Mouse (Mus musculus) small intestine, adult 2 months (tissue): ENCODE results near the gene Rab11fip3. TPM values are rescaled to one million over a fixed set of nuclear protein-coding genes. Genes with fewer than 3 reads are reported as not detected.
A peak's percentile ranks its signal among the peaks of the same experiment; 100 is the strongest.
"Not testable (repeated sequence)": the region's sequence is repeated elsewhere in the genome, so short reads cannot be mapped to it uniquely, and the experiment has no call there.

Experiments used
- H3K27ac ChIP-seq: fragments of 200-500 bp; 2 replicates; pipeline ENCODE4 v1.5.1; 2012; ENCODE audit warnings: low read depth, low read length, control low read depth, inconsistent platforms; ENCODE audit not compliant: insufficient read depth
- H3K27me3 ChIP-seq: fragments of 200-500 bp; 2 replicates; pipeline ENCODE4 v1.6.1; 2012; ENCODE audit warnings: mild to moderate bottlenecking, moderate library complexity, low read length, inconsistent platforms; ENCODE audit not compliant: control insufficient read depth, insufficient read depth
- H3K36me3 ChIP-seq: fragments of 200-500 bp; 2 replicates; pipeline ENCODE4 v1.6.1; 2012; ENCODE audit warnings: mild to moderate bottlenecking, low read length, control low read depth, inconsistent platforms; ENCODE audit not compliant: control insufficient read depth, insufficient read depth
- H3K4me1 ChIP-seq: fragments of 200-500 bp; 2 replicates; pipeline ENCODE4 v1.6.1; 2012; ENCODE audit warnings: low read length, inconsistent platforms, mixed read lengths; ENCODE audit not compliant: control insufficient read depth, insufficient read depth, insufficient read length
- H3K4me3 ChIP-seq: fragments of 200-500 bp; 2 replicates; pipeline ENCODE4 v1.5.1; 2012; ENCODE audit warnings: low read depth, mild to moderate bottlenecking, control low read depth, inconsistent platforms, low read length, moderate library complexity
- CTCF ChIP-seq: fragments of 200-500 bp; IDR thresholded peaks from 2 replicates; pipeline ENCODE4 v1.5.1; 2012; ENCODE audit warnings: low read depth, mild to moderate bottlenecking, control low read depth, inconsistent platforms, low read length, moderate library complexity, mixed read lengths; ENCODE audit not compliant: insufficient replicate concordance, insufficient read length; ENCODE audit errors: extremely low read depth
- POLR2A ChIP-seq: fragments of 200-500 bp; IDR thresholded peaks from 2 replicates; pipeline ENCODE4 v1.6.1; 2012; ENCODE audit warnings: low read depth, mild to moderate bottlenecking, control low read depth, inconsistent platforms, low read length, moderate library complexity
- WGBS: fragments of 180-500 bp; shearing (Covaris S2); methylation state at CpG from one replicate; pipeline ENCODE4 v1.1.7; 2018; 5-methylcytosine and 5-hydroxymethylcytosine counted together
- polyA plus RNA-seq: library from polyadenylated mRNA; depleted of rRNA; stranded (reverse); fragments of >200 nt; gene quantifications from 2 replicates; pipeline ENCODE4 v1.2.3, GENCODE M21; 2012

Gene Rab11fip3
- polyA plus RNA-seq, 1 experiment = 116 TPM

DNA sequence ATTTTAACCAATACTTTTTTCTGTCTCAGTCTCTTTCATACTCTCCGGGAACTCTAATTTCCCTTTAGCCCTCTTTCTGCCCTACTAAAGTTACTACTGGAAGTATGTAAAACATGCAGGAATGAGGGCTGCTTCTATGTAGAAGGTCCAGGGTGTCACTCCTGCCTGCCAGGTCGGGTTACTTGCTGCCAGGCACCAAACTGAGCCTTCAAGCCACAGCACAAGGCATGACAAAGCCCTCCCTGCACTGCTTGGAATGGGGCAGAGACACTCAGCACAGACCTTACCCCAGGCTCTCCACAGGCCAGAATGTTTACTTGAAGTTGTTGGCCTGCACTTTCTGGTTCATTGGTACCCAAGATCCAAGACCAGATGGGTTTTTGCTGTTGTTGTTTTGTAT is 30.8 kb upstream of the Rab11fip3 start:
- no peaks in the 10 kb centered on the region for H3K27me3 ChIP-seq
- H3K4me3 ChIP-seq = no peak overlapping the region
- no peak for TF ChIP-seq CTCF
- no peak for TF ChIP-seq POLR2A
- H3K4me1 ChIP-seq = no peaks in the 10 kb centered on the region
- no peak overlapping the region for H3K27ac ChIP-seq
- WGBS = 51% methylated on average over 2 of the region's 2 CpGs
- H3K36me3 ChIP-seq = no peaks in the 10 kb centered on the region

DNA sequence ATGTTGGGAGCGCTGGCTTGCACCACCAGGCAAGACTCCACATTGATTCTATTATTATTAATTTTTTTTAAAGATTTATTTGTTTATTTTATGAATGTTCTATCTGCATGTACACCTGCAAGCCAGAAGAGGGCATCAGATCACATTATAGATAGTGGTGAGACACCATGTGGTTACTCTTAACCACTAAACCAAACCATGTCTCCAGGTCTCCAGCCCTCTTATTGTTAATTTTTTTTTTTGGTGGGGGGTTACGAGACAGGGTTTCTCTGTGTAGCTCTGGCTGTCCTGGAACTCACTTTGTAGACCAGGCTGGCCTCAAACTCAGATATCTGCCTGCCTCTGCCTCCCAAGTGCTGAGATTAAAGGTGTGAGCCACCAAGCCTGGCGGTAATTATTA is 30.0 kb upstream of the Rab11fip3 start:
- not testable (repeated sequence) for H3K27me3 ChIP-seq, H3K4me3 ChIP-seq, H3K27ac ChIP-seq, H3K4me1 ChIP-seq, H3K36me3 ChIP-seq
- 54% methylated on average over 3 of the region's 3 CpGs for WGBS

DNA sequence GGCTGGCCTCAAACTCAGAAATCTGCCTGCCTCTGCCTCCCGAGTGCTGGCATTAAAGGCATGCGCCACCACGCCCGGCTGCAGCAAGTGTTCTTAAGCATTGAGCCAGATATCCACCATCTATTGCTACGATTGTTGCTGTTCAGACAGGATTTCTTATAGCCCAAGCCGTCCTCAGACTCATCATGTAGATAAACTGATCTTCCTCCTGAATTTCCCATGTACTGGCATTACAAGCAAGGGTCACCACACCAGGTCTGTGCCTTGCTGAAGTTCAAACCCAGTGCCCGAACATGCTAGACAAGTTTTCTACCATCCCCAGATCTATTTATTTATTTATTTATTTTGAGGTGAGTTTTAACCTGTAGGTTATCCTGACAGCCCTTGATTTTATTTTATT is 29.1 kb upstream of the Rab11fip3 start:
- H3K27ac ChIP-seq = no peak overlapping the region
- WGBS = 82% methylated on average over 7 of the region's 7 CpGs
- no peak overlapping the region for H3K4me3 ChIP-seq
- H3K27me3 ChIP-seq = no peaks in the 10 kb centered on the region
- no peaks in the 10 kb centered on the region for H3K36me3 ChIP-seq
- TF ChIP-seq POLR2A = no peak
- no peak for TF ChIP-seq CTCF
- H3K4me1 ChIP-seq = no peaks in the 10 kb centered on the region

DNA sequence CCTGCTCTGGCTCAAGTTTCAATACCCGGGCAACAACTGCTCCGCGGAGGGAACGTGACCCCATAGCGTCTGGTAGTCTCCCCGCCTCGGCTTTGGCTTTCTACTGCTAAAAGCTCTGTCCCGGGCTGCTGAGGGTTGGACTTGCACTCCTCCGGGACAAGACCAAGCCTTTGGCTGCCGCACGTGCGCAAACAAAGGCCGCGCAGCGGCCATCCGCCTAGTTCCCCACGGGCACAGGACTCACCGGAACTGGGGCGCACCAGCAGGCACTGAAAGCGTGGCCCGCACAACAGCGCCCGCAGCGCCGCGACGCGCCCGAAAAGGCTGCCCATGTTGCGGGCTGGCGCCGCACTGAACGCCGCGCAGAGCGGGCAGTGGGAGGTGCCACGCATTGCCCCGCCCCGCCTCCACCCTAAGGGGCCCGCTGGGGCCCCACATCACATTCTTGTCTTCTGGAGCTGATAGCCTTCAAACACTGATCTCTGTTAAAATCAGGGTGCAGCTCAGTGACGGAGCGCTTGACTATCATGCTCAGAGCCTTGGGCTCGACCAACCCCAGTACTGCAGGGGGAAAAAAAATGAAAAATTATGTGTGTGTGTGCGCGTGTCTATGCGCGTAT is 25.9 kb upstream of the Rab11fip3 start, which contains the start of gene Nme4:
Gene Nme4, minus strand, starts transcription at position 482 of the 620 bp plus-strand sequence.
- under 1% methylated on average over 47 of the region's 47 CpGs for WGBS
- Histone ChIP-seq H3K27ac (no peak within 1 kb of the TSS), H3K4me3 (peak within 1 kb of the TSS; percentile 74), H3K36me3 (no peaks in the 10 kb centered on the region), H3K4me1 (no peaks in the 10 kb centered on the region), H3K27me3 (no peaks in the 10 kb centered on the region)
- TF ChIP-seq CTCF (no peak), POLR2A (no peak; the same call in 1 of the 2 replicates)

DNA sequence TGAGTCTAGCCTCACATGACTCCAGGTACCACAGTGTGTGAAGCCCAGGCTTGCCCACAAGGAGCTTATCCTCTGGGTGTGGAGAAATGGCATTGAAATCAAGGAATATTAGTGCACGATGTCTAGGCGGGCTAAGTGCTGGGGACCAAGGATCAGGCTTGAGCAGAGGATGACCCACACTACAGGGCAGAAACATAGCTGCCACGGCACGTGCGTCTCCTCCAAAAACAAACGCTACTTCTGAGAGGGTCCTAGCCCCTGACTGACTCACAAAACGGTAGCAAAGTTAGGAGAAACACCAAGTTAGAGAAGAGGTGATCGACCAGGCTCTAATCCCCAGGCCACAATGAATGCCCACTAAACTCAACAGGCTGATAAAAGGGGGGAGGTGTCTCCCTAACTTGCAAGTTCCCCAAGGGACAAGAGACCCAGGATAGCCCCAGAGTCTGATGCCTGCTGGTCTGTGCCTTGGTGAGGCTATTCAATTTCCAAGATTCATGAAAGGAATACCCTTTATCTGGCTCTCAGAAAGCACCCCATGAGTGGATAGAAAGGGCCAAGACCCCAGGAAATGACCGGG is 25.3 kb upstream of the Rab11fip3 start:
- H3K27ac ChIP-seq = no peak overlapping the region
- H3K27me3 ChIP-seq = no peaks in the 10 kb centered on the region
- peak overlapping the region; percentile 74 for H3K4me3 ChIP-seq
- H3K36me3 ChIP-seq = no peaks in the 10 kb centered on the region
- TF ChIP-seq CTCF (no peak), POLR2A (no peak)
- 62% methylated on average over 9 of the region's 9 CpGs for WGBS
- no peaks in the 10 kb centered on the region for H3K4me1 ChIP-seq

DNA sequence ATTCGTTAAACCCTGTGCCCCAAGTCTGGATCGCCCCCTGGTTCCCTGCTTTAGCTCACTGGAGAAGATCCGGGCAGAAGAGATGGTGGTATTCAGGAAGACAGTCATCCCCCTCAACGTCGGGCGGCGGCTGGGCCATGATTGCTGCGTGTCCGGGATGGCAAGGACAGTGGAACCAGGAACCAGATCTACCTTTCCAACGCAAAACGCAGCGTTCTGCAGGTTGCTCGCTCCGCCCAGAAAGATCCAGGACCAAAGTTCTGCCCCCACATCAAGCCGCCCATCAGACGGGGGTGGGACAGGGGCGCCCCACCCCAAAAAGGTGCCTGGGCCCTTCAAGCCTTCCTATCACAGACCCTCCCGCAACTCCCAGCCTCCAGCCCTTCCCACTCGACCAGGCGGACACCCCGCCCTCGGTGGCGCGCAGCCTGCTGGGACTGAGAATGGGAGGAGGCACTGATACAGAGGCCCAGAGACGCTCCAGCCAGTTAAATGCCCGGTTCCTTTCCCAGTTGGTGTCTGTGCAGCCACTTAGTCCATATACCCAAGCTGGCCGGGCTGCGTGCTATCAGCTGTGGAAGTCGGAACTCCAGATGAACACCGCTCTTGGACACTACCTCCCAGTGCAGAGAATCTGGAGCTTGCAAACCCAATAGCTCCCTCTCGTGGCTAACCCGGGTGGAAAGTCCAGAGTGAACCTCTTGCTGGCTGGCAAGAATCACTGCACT is 20.7 kb upstream of the Rab11fip3 start, which contains the start of gene Decr2:
Gene Decr2, minus strand, starts transcription at position 433 of the 728 bp plus-strand sequence.
- peak within 1 kb of the TSS; percentile 85 for H3K4me3 ChIP-seq
- H3K4me1 ChIP-seq = 0 out of 2 replicates have a peak, but pooled peaks cover 2% of the 10 kb centered on the region
- H3K36me3 ChIP-seq = peaks cover 5% of the 10 kb centered on the region
- H3K27me3 ChIP-seq = no peaks in the 10 kb centered on the region
- peak within 1 kb of the TSS; percentile 97 for H3K27ac ChIP-seq
- 1% methylated on average over 32 of the region's 32 CpGs for WGBS
- peak; percentile 8; the same call in 1 of the 2 replicates for TF ChIP-seq POLR2A
- peak; percentile 95; the same call in 1 of the 2 replicates for TF ChIP-seq CTCF

DNA sequence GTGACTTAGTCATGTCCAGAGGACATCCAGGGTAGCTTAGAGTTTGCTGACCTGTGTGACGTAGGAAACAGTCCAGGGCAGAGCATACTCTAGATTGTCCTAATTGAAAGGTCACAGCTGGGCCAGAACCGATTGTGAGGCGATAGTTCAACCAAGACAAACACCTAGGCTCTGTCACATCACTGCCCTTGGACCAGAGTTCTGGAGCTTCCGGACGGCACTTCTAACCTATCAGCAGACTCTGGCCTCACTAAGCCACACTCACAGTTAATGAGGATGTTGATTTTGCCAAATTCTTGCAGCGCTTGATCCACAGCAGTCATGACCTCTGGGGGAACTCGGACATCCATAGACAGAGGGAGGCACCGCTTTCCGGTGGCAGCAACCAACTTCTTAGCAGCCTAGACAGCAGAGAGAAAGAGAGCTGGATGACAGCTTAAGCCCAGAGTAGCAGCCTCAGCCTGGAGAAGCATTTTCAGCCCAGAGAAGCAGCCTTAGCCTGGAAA is 17.8 kb upstream of the Rab11fip3 start:
- Histone ChIP-seq H3K27ac (no peak overlapping the region), H3K4me1 (0 out of 2 replicates have a peak, but pooled peaks cover 2% of the 10 kb centered on the region), H3K27me3 (no peaks in the 10 kb centered on the region), H3K36me3 (peaks cover 15% of the 10 kb centered on the region), H3K4me3 (no peak overlapping the region)
- TF ChIP-seq POLR2A (no peak), CTCF (no peak)
- 91% methylated on average over 9 of the region's 9 CpGs for WGBS
